Mouse (Mus musculus): ENCODE measurements around the gene Macrod2. TPM values are rescaled to one million over a fixed set of nuclear protein-coding genes. Genes with fewer than 3 reads are reported as not detected.
A peak's percentile ranks its signal among the peaks of the same experiment; 100 is the strongest.

Gene Macrod2
- polyA plus RNA-seq, 1 experiment from 2014 or later, result 31.1 TPM

- peak; percentile 19 for DNase-seq
These were observed 683.1 kb downstream of the Macrod2 start for GRCm38 (mm10) chr2:141078221-141078620.

GRCm38 (mm10) chr2:141091320-141091719 lies 696.2 kb downstream of the Macrod2 start:
- 72% methylated on average over 3 of the region's 3 CpGs for WGBS
- ATAC-seq (ENCODE audit: insufficient read depth), result no peak
- no peaks in the 10 kb centered on the region for H3K9me3 ChIP-seq (ENCODE audit: low read depth, low read length)
- H3K4me1 ChIP-seq (ENCODE audit: insufficient read depth), result no peaks in the 10 kb centered on the region; the same call in 1 of the 2 replicates
- TF ChIP-seq CTCF (IDR thresholded peaks at IDR 0.05; ENCODE audit: low read depth), result no peak
- DNase-seq, result no peak
- no peaks in the 10 kb centered on the region for H3K27me3 ChIP-seq (ENCODE audit: insufficient read depth, low read length)
- no peak overlapping the region for H3K9ac ChIP-seq
- H3K27ac ChIP-seq (ENCODE audit: low read depth), result no peak overlapping the region
- H3K36me3 ChIP-seq (ENCODE audit: insufficient read depth), result no peaks in the 10 kb centered on the region
- no peak overlapping the region for H3K4me3 ChIP-seq (ENCODE audit: low read depth, low read length)
- no peak overlapping the region for H3K4me2 ChIP-seq

More at GRCm38 (mm10) chr2:141078221-141078620, 683.1 kb downstream of the Macrod2 start:
- Histone ChIP-seq H3K4me3 (ENCODE audit: low read depth, low read length) (no peak overlapping the region), H3K4me1 (ENCODE audit: insufficient read depth) (no peaks in the 10 kb centered on the region), H3K27ac (ENCODE audit: low read depth) (no peak overlapping the region), H3K4me2 (no peak overlapping the region), H3K27me3 (ENCODE audit: insufficient read depth, low read length) (no peaks in the 10 kb centered on the region), H3K9me3 (ENCODE audit: low read depth, low read length) (no peaks in the 10 kb centered on the region), H3K9ac (no peak overlapping the region), H3K36me3 (ENCODE audit: insufficient read depth) (no peaks in the 10 kb centered on the region)
- TF ChIP-seq CTCF (IDR thresholded peaks at IDR 0.05; ENCODE audit: low read depth), result no peak
- ATAC-seq (ENCODE audit: insufficient read depth), result no peak

GRCm38 (mm10) chr2:141117579-141117978 lies 722.5 kb downstream of the Macrod2 start:
- Histone ChIP-seq H3K27me3 (ENCODE audit: insufficient read depth, low read length) (no peaks in the 10 kb centered on the region), H3K9ac (no peak overlapping the region), H3K9me3 (ENCODE audit: low read depth, low read length) (no peaks in the 10 kb centered on the region), H3K4me3 (ENCODE audit: low read depth, low read length) (no peak overlapping the region), H3K4me2 (no peak overlapping the region), H3K27ac (ENCODE audit: low read depth) (no peak overlapping the region), H3K36me3 (ENCODE audit: insufficient read depth) (no peaks in the 10 kb centered on the region), H3K4me1 (ENCODE audit: insufficient read depth) (no peaks in the 10 kb centered on the region)
- WGBS, result 53% methylated on average over 1 of the region's 1 CpGs
- ATAC-seq (ENCODE audit: insufficient read depth), result peak; percentile 58; the same call in 1 of the 2 replicates
- DNase-seq, result peak; percentile 9
- no peak for TF ChIP-seq CTCF (IDR thresholded peaks at IDR 0.05; ENCODE audit: low read depth)

- no peak overlapping the region for H3K9ac ChIP-seq
- H3K27me3 ChIP-seq (ENCODE audit: insufficient read depth, low read length), result no peaks in the 10 kb centered on the region
- H3K9me3 ChIP-seq (ENCODE audit: low read depth, low read length), result no peaks in the 10 kb centered on the region
- H3K27ac ChIP-seq (ENCODE audit: low read depth), result no peak overlapping the region
- H3K4me2 ChIP-seq, result no peak overlapping the region
- no peak for TF ChIP-seq CTCF (IDR thresholded peaks at IDR 0.05; ENCODE audit: low read depth)
- no peaks in the 10 kb centered on the region for H3K36me3 ChIP-seq (ENCODE audit: insufficient read depth)
- DNase-seq, result no peak
- H3K4me3 ChIP-seq (ENCODE audit: low read depth, low read length), result no peak overlapping the region
- 77% methylated on average over 1 of the region's 1 CpGs for WGBS
- no peak for ATAC-seq (ENCODE audit: insufficient read depth)
- no peaks in the 10 kb centered on the region for H3K4me1 ChIP-seq (ENCODE audit: insufficient read depth)
These were observed 728.8 kb downstream of the Macrod2 start for GRCm38 (mm10) chr2:141123875-141124274.

GRCm38 (mm10) chr2:141125638-141126037 lies 730.5 kb downstream of the Macrod2 start:
- Histone ChIP-seq H3K36me3 (ENCODE audit: insufficient read depth) (no peaks in the 10 kb centered on the region), H3K4me2 (no peak overlapping the region), H3K27me3 (ENCODE audit: insufficient read depth, low read length) (no peaks in the 10 kb centered on the region), H3K4me1 (ENCODE audit: insufficient read depth) (no peaks in the 10 kb centered on the region), H3K27ac (ENCODE audit: low read depth) (no peak overlapping the region), H3K9me3 (ENCODE audit: low read depth, low read length) (no peaks in the 10 kb centered on the region), H3K9ac (no peak overlapping the region), H3K4me3 (ENCODE audit: low read depth, low read length) (no peak overlapping the region)
- DNase-seq (no peak), ATAC-seq (ENCODE audit: insufficient read depth) (no peak)
- TF ChIP-seq CTCF (IDR thresholded peaks at IDR 0.05; ENCODE audit: low read depth), result no peak

GRCm38 (mm10) chr2:141142266-141142665 lies 747.2 kb downstream of the Macrod2 start:
- no peak overlapping the region for H3K27ac ChIP-seq (ENCODE audit: low read depth)
- H3K27me3 ChIP-seq (ENCODE audit: insufficient read depth, low read length), result no peaks in the 10 kb centered on the region
- no peak for TF ChIP-seq CTCF (IDR thresholded peaks at IDR 0.05; ENCODE audit: low read depth)
- no peak overlapping the region for H3K9ac ChIP-seq
- no peak overlapping the region for H3K4me2 ChIP-seq
- 53% methylated on average over 2 of the region's 2 CpGs for WGBS
- no peaks in the 10 kb centered on the region for H3K36me3 ChIP-seq (ENCODE audit: insufficient read depth)
- no peak overlapping the region for H3K4me3 ChIP-seq (ENCODE audit: low read depth, low read length)
- no peaks in the 10 kb centered on the region for H3K9me3 ChIP-seq (ENCODE audit: low read depth, low read length)
- DNase-seq (no peak), ATAC-seq (ENCODE audit: insufficient read depth) (no peak)
- no peaks in the 10 kb centered on the region for H3K4me1 ChIP-seq (ENCODE audit: insufficient read depth)

GRCm38 (mm10) chr2:141152011-141152772 lies 757.1 kb downstream of the Macrod2 start:
- Histone ChIP-seq H3K27ac (ENCODE audit: low read depth) (no peak overlapping the region), H3K9ac (no peak overlapping the region), H3K4me1 (ENCODE audit: insufficient read depth) (no peaks in the 10 kb centered on the region), H3K27me3 (ENCODE audit: insufficient read depth, low read length) (no peaks in the 10 kb centered on the region), H3K4me2 (no peak overlapping the region), H3K36me3 (ENCODE audit: insufficient read depth) (no peaks in the 10 kb centered on the region), H3K4me3 (ENCODE audit: low read depth, low read length) (no peak overlapping the region), H3K9me3 (ENCODE audit: low read depth, low read length) (no peaks in the 10 kb centered on the region)
- TF ChIP-seq CTCF (IDR thresholded peaks at IDR 0.05; ENCODE audit: low read depth), result no peak
- ATAC-seq (ENCODE audit: insufficient read depth) (no peak), DNase-seq (peak; percentile 4)
- WGBS, result 73% methylated on average over 7 of the region's 7 CpGs
